Mouse (Mus musculus) heart, embryonic 10.5 days (tissue): ENCODE results near the gene U2af2. TPM values are rescaled to one million over a fixed set of nuclear protein-coding genes. Genes with fewer than 3 reads are reported as not detected.
"Not testable (repeated sequence)": the region's sequence is repeated elsewhere in the genome, so short reads cannot be mapped to it uniquely, and the experiment has no call there.

ENCODE experiments used
- DNase-seq: peaks from one replicate; pipeline ENCODE4 v3.0.0-alpha.2; 2017; ENCODE audit warnings: low spot score
- H3K27ac ChIP-seq: fragments of 300-500 bp; sonication (generic); 2 replicates; pipeline ENCODE4 v1.5.1; 2016; ENCODE audit warnings: mild to moderate bottlenecking
- H3K27me3 ChIP-seq: fragments of 300-500 bp; sonication (generic); 2 replicates; pipeline ENCODE4 v1.6.1; 2016; ENCODE audit warnings: mild to moderate bottlenecking; ENCODE audit not compliant: poor library complexity, insufficient read depth, severe bottlenecking
- H3K36me3 ChIP-seq: fragments of 300-500 bp; sonication (generic); 2 replicates; pipeline ENCODE4 v1.6.1; 2016; ENCODE audit warnings: mild to moderate bottlenecking, moderate library complexity
- H3K4me1 ChIP-seq: fragments of 300-500 bp; sonication (generic); 2 replicates; pipeline ENCODE4 v1.6.1; 2016; ENCODE audit warnings: mild to moderate bottlenecking
- H3K4me3 ChIP-seq: fragments of 300-500 bp; sonication (generic); 2 replicates; pipeline ENCODE4 v1.5.1; 2016; ENCODE audit warnings: mild to moderate bottlenecking, moderate library complexity
- H3K9me3 ChIP-seq: fragments of 300-500 bp; sonication (generic); 2 replicates; pipeline ENCODE4 v1.6.1; 2016; ENCODE audit warnings: mild to moderate bottlenecking, moderate library complexity
- WGBS: fragments of 180-500 bp; shearing (Covaris S2); methylation state at CpG from one replicate; pipeline ENCODE4 v1.1.7; 2016; 5-methylcytosine and 5-hydroxymethylcytosine counted together
- polyA plus RNA-seq: library from polyadenylated mRNA; unstranded; fragments of >200 nt; fragmentation: Nextera tagmentation; extraction: Ambion mirVana; gene quantifications from 2 replicates; pipeline ENCODE4 v1.2.1, GENCODE M21; 2016

Gene U2af2
- polyA plus RNA-seq, 1 experiment from 2014 or later, result 121 TPM

GRCm38 (mm10) chr7:5060944-5061773 lies 784 bp upstream of the U2af2 start:
- H3K4me1 ChIP-seq, result peaks cover 36% of the 10 kb centered on the region
- DNase-seq, result peak; percentile 98
- H3K9me3 ChIP-seq, result no peaks in the 10 kb centered on the region; the same call in 1 of the 2 replicates
- under 1% methylated on average over 60 of the region's 60 CpGs for WGBS
- peaks cover 6% of the 10 kb centered on the region for H3K36me3 ChIP-seq
- peaks cover 33% of the 10 kb centered on the region for H3K27me3 ChIP-seq
- peak overlapping the region; percentile 97 for H3K27ac ChIP-seq
- H3K4me3 ChIP-seq, result peak overlapping the region; percentile 77

GRCm38 (mm10) chr7:5062360-5063001 lies 538 bp downstream of the U2af2 start:
- Histone ChIP-seq H3K27ac (peak overlapping the region; percentile 97), H3K4me1 (peaks cover 29% of the 10 kb centered on the region), H3K27me3 (peaks cover 20% of the 10 kb centered on the region), H3K4me3 (peak overlapping the region; percentile 77), H3K36me3 (peaks cover 19% of the 10 kb centered on the region), H3K9me3 (no peaks in the 10 kb centered on the region; the same call in 1 of the 2 replicates)
- peak; percentile 90 for DNase-seq
- WGBS, result under 1% methylated on average over 51 of the region's 51 CpGs

- DNase-seq, result no peak
- Histone ChIP-seq H3K9me3 (no peaks in the 10 kb centered on the region; the same call in 1 of the 2 replicates), H3K27me3 (no peaks in the 10 kb centered on the region), H3K27ac (no peak overlapping the region), H3K36me3 (peaks cover 43% of the 10 kb centered on the region), H3K4me3 (no peak overlapping the region), H3K4me1 (peaks cover 27% of the 10 kb centered on the region)
- WGBS, result 89% methylated on average over 6 of the region's 6 CpGs
Observed at GRCm38 (mm10) chr7:5064886-5065285, 2.9 kb downstream of the U2af2 start.

GRCm38 (mm10) chr7:5073586-5073985 lies 11.6 kb downstream of the U2af2 start:
- H3K4me3 ChIP-seq, result no peak overlapping the region
- no peaks in the 10 kb centered on the region for H3K4me1 ChIP-seq
- WGBS, result 75% methylated on average over 1 of the region's 1 CpGs
- no peaks in the 10 kb centered on the region for H3K9me3 ChIP-seq
- H3K36me3 ChIP-seq, result peaks cover 98% of the 10 kb centered on the region
- no peak for DNase-seq
- H3K27ac ChIP-seq, result no peak overlapping the region
- H3K27me3 ChIP-seq, result no peaks in the 10 kb centered on the region

GRCm38 (mm10) chr7:5074984-5075383 lies 13.0 kb downstream of the U2af2 start:
- Histone ChIP-seq H3K4me1 (no peaks in the 10 kb centered on the region), H3K27ac (no peak overlapping the region), H3K27me3 (no peaks in the 10 kb centered on the region), H3K4me3 (no peak overlapping the region), H3K36me3 (peaks cover 91% of the 10 kb centered on the region), H3K9me3 (no peaks in the 10 kb centered on the region)
- 97% methylated on average over 5 of the region's 5 CpGs for WGBS
- DNase-seq, result no peak

GRCm38 (mm10) chr7:5076931-5077330 lies 15.0 kb downstream of the U2af2 start:
- Histone ChIP-seq H3K27me3 (no peaks in the 10 kb centered on the region), H3K4me1 (peaks cover 12% of the 10 kb centered on the region), H3K36me3 (peaks cover 73% of the 10 kb centered on the region), H3K27ac (no peak overlapping the region), H3K4me3 (no peak overlapping the region), H3K9me3 (no peaks in the 10 kb centered on the region)
- 79% methylated on average over 2 of the region's 2 CpGs for WGBS
- no peak for DNase-seq

GRCm38 (mm10) chr7:5079365-5080009 lies 17.5 kb downstream of the U2af2 start:
- H3K9me3 ChIP-seq, H3K27me3 ChIP-seq, DNase-seq: not testable (repeated sequence)
- Histone ChIP-seq H3K4me3 (peak overlapping the region; percentile 98), H3K4me1 (peaks cover 17% of the 10 kb centered on the region), H3K36me3 (peaks cover 66% of the 10 kb centered on the region), H3K27ac (peak overlapping the region; percentile 98)
- WGBS, result 58% methylated on average over 10 of the region's 13 CpGs

GRCm38 (mm10) chr7:5080010-5080751 lies 18.2 kb downstream of the U2af2 start, which contains the start of gene Epn1:
TSS of gene Epn1 (plus strand) at chr7:5080235.
- Histone ChIP-seq H3K4me1 (peaks cover 19% of the 10 kb centered on the region), H3K27me3 (no peaks in the 10 kb centered on the region), H3K36me3 (peaks cover 66% of the 10 kb centered on the region), H3K9me3 (no peaks in the 10 kb centered on the region), H3K4me3 (peak within 1 kb of the TSS; percentile 98), H3K27ac (peak within 1 kb of the TSS; percentile 98)
- DNase-seq, result peak; percentile 97
- under 1% methylated on average over 81 of the region's 81 CpGs for WGBS

- Histone ChIP-seq H3K36me3 (peaks cover 66% of the 10 kb centered on the region), H3K27ac (peak overlapping the region; percentile 98), H3K4me3 (peak overlapping the region; percentile 98), H3K9me3 (no peaks in the 10 kb centered on the region), H3K27me3 (no peaks in the 10 kb centered on the region), H3K4me1 (peaks cover 22% of the 10 kb centered on the region)
- DNase-seq, result no peak
- 18% methylated on average over 6 of the region's 6 CpGs for WGBS
Observed at GRCm38 (mm10) chr7:5080815-5081214, 18.9 kb downstream of the U2af2 start.

GRCm38 (mm10) chr7:5081241-5081640 lies 19.3 kb downstream of the U2af2 start:
- H3K36me3 ChIP-seq, result peaks cover 67% of the 10 kb centered on the region
- H3K9me3 ChIP-seq, result no peaks in the 10 kb centered on the region
- no peaks in the 10 kb centered on the region for H3K27me3 ChIP-seq
- peak overlapping the region; percentile 98 for H3K4me3 ChIP-seq
- peaks cover 22% of the 10 kb centered on the region for H3K4me1 ChIP-seq
- no peak for DNase-seq
- 55% methylated on average over 6 of the region's 6 CpGs for WGBS
- H3K27ac ChIP-seq, result peak overlapping the region; percentile 1; the same call in 1 of the 2 replicates

GRCm38 (mm10) chr7:5081939-5082338 lies 20.0 kb downstream of the U2af2 start:
- Histone ChIP-seq H3K36me3 (peaks cover 64% of the 10 kb centered on the region), H3K4me3 (no peak overlapping the region; the same call in 1 of the 2 replicates), H3K9me3 (no peaks in the 10 kb centered on the region), H3K27ac (no peak overlapping the region), H3K27me3 (no peaks in the 10 kb centered on the region), H3K4me1 (peaks cover 22% of the 10 kb centered on the region)
- DNase-seq, result no peak
- 95% methylated on average over 2 of the region's 2 CpGs for WGBS

- Histone ChIP-seq H3K4me3 (no peak overlapping the region), H3K27me3 (no peaks in the 10 kb centered on the region), H3K36me3 (peaks cover 56% of the 10 kb centered on the region), H3K27ac (no peak overlapping the region), H3K9me3 (no peaks in the 10 kb centered on the region), H3K4me1 (peaks cover 22% of the 10 kb centered on the region)
- no peak for DNase-seq
- 93% methylated on average over 18 of the region's 18 CpGs for whole genome bisulfite sequencing
Observed at GRCm38 (mm10) chr7:5083325-5084105, 21.6 kb downstream of the U2af2 start.
